Mouse (Mus musculus) C2C12 (cell line): ENCODE data around the gene Il1rap. TPM values are rescaled to one million over a fixed set of nuclear protein-coding genes. Genes with fewer than 3 reads are reported as not detected.

ENCODE experiments used
- H3K27me3 ChIP-seq: one replicate; pipeline ENCODE4 v1.6.1; 2011; ENCODE audit not compliant: control insufficient read depth, insufficient read depth, insufficient read length
- H3K36me3 ChIP-seq: one replicate; pipeline ENCODE4 v1.6.1; 2011; ENCODE audit not compliant: control insufficient read depth, insufficient read depth
- H3K4me3 ChIP-seq: one replicate; pipeline ENCODE4 v1.5.1; 2011; ENCODE audit warnings: mild to moderate bottlenecking, control low read depth; ENCODE audit not compliant: poor library complexity, insufficient read depth, severe bottlenecking
- H3K79me2 ChIP-seq: one replicate; pipeline ENCODE4 v1.6.1; 2011; ENCODE audit not compliant: control insufficient read depth, insufficient read depth
- H3K79me3 ChIP-seq: one replicate; pipeline ENCODE4 v1.6.1; 2011; ENCODE audit warnings: low read depth, control low read depth
- H3ac ChIP-seq: one replicate; pipeline ENCODE3; 2011; ENCODE audit warnings: low read depth; ENCODE audit not compliant: control insufficient read depth, insufficient read length
- CEBPB ChIP-seq: IDR thresholded peaks from one replicate; pipeline ENCODE4 v1.6.1; 2011; ENCODE audit warnings: low read depth, mild to moderate bottlenecking, control low read depth, moderate library complexity
- CTCF ChIP-seq: IDR thresholded peaks from one replicate; pipeline ENCODE4 v1.5.1; 2011; ENCODE audit not compliant: control insufficient read depth, insufficient read depth, insufficient read length
- FOSL1 ChIP-seq: IDR thresholded peaks from one replicate; pipeline ENCODE4 v1.8.0; 2011; ENCODE audit warnings: mild to moderate bottlenecking, low read length; ENCODE audit not compliant: poor library complexity, insufficient read depth, severe bottlenecking
- MAX ChIP-seq: IDR thresholded peaks from one replicate; pipeline ENCODE4 v1.6.1; 2011; ENCODE audit warnings: mild to moderate bottlenecking, control low read depth
- MYOD1 ChIP-seq: IDR thresholded peaks from one replicate; pipeline ENCODE4 v1.6.1; 2011; ENCODE audit warnings: low read depth; ENCODE audit not compliant: control insufficient read depth, insufficient read length
- MYOG ChIP-seq: IDR thresholded peaks from one replicate; pipeline ENCODE4 v1.6.1; 2011; ENCODE audit not compliant: control insufficient read depth, insufficient read length; ENCODE audit errors: extremely low read depth
- USF1 ChIP-seq: IDR thresholded peaks from one replicate; pipeline ENCODE4 v1.6.1; 2011; ENCODE audit warnings: low read depth, mild to moderate bottlenecking, control low read depth, moderate library complexity
- polyA plus RNA-seq: library from polyadenylated mRNA; unstranded; fragments of >200 nt; fragmentation: generic; extraction: Trizol; gene quantifications from one replicate; pipeline ENCODE4 v1.2.1, GENCODE M21; 2012; ENCODE audit warnings: missing spikeins

Il1rap gene
- polyA plus RNA-seq, 1 experiment, result 1.5 TPM

GRCm38 (mm10) chr16:26598591-26598990 is 17.1 kb downstream of the Il1rap start:
- H3K4me3 ChIP-seq, result no peak overlapping the region
- H3K79me3 ChIP-seq, result no peaks in the 10 kb centered on the region
- no peaks in the 10 kb centered on the region for H3K27me3 ChIP-seq
- TF ChIP-seq MYOG (no peak), CEBPB (no peak), FOSL1 (no peak), MAX (no peak), MYOD1 (no peak), USF1 (no peak), CTCF (no peak)
- H3K36me3 ChIP-seq, result no peaks in the 10 kb centered on the region
- H3ac ChIP-seq, result no peak overlapping the region
- H3K79me2 ChIP-seq, result no peaks in the 10 kb centered on the region

GRCm38 (mm10) chr16:26601482-26601881 is 20.0 kb downstream of the Il1rap start:
- TF ChIP-seq CTCF (no peak), USF1 (no peak), MYOD1 (no peak), MYOG (no peak), MAX (no peak), FOSL1 (no peak), CEBPB (no peak)
- Histone ChIP-seq H3K79me2 (no peaks in the 10 kb centered on the region), H3K4me3 (no peak overlapping the region), H3K27me3 (no peaks in the 10 kb centered on the region), H3K79me3 (no peaks in the 10 kb centered on the region), H3ac (no peak overlapping the region), H3K36me3 (no peaks in the 10 kb centered on the region)

GRCm38 (mm10) chr16:26604621-26605020 is 23.1 kb downstream of the Il1rap start:
- no peaks in the 10 kb centered on the region for H3K79me2 ChIP-seq
- no peak overlapping the region for H3K4me3 ChIP-seq
- TF ChIP-seq MYOD1 (peak; percentile 33), MAX (no peak), USF1 (no peak), CEBPB (no peak)
- no peaks in the 10 kb centered on the region for H3K36me3 ChIP-seq
- H3K27me3 ChIP-seq, result no peaks in the 10 kb centered on the region
- H3K79me3 ChIP-seq, result no peaks in the 10 kb centered on the region
- no peak overlapping the region for H3ac ChIP-seq

GRCm38 (mm10) chr16:26608003-26608402 is 26.5 kb downstream of the Il1rap start:
- no peaks in the 10 kb centered on the region for H3K36me3 ChIP-seq
- no peaks in the 10 kb centered on the region for H3K79me3 ChIP-seq
- no peak overlapping the region for H3ac ChIP-seq
- TF ChIP-seq FOSL1 (no peak), MYOG (no peak), CEBPB (no peak), USF1 (no peak), CTCF (no peak), MAX (no peak), MYOD1 (no peak)
- H3K4me3 ChIP-seq, result no peak overlapping the region
- H3K79me2 ChIP-seq, result no peaks in the 10 kb centered on the region
- no peaks in the 10 kb centered on the region for H3K27me3 ChIP-seq

GRCm38 (mm10) chr16:26610508-26610907 is 29.0 kb downstream of the Il1rap start:
- TF ChIP-seq USF1 (no peak), CTCF (no peak), MYOG (no peak), MYOD1 (no peak), CEBPB (no peak), MAX (no peak), FOSL1 (no peak)
- Histone ChIP-seq H3ac (no peak overlapping the region), H3K4me3 (no peak overlapping the region), H3K27me3 (no peaks in the 10 kb centered on the region), H3K36me3 (no peaks in the 10 kb centered on the region), H3K79me3 (no peaks in the 10 kb centered on the region), H3K79me2 (no peaks in the 10 kb centered on the region)

- H3K27me3 ChIP-seq, result no peaks in the 10 kb centered on the region
- no peak for TF ChIP-seq CEBPB
- TF ChIP-seq USF1, result no peak
- TF ChIP-seq FOSL1, result no peak
- no peaks in the 10 kb centered on the region for H3K79me3 ChIP-seq
Measured at GRCm38 (mm10) chr16:26612499-26613220, 31.2 kb downstream of the Il1rap start.

More at GRCm38 (mm10) chr16:26612499-26613220, 31.2 kb downstream of the Il1rap start:
- no peaks in the 10 kb centered on the region for H3K79me2 ChIP-seq
- H3K4me3 ChIP-seq, result no peak overlapping the region
- no peak overlapping the region for H3ac ChIP-seq
- H3K36me3 ChIP-seq, result no peaks in the 10 kb centered on the region
